In genomic region chr17:44691517-44691916, GRCm38 (mm10) we compare ENCODE assay signal across 24 mouse cellular contexts.
DNase-seq lines count a peak whose midpoint lies in the region; ATAC-seq and TF ChIP-seq lines count a peak whose summit lies in the region.
"Had no signal": no experiment of that assay in that cellular context is flagged by ENCODE, and none has a peak within 500 bp of the region (broad histone marks: within the 10 kb centered on the region; RNA-seq: fewer than 3 reads in every experiment).

No protein-coding gene starts in this region.

- TF ChIP-seq CTCF in bone marrow macrophage, adult 2 months (IDR thresholded peaks at IDR 0.05; ENCODE audit: low read depth, low read length): no peak

- no peak overlapping the region for H3K4me3 ChIP-seq in bone marrow macrophage, adult 2 months (ENCODE audit: insufficient read depth, low read length)
- H3K4me3 ChIP-seq: embryonic facial prominence, embryonic 13.5 days; embryonic facial prominence, embryonic 15.5 days; erythroblast, embryonic 14.5 days; forebrain, embryonic 10.5 days; forebrain, embryonic 12.5 days had no signal

- DNase-seq in cerebellum, adult 9-11 months: no peak
- DNase-seq in urinary bladder, postnatal 10 days (ENCODE audit: low spot score): no peak
- DNase-seq in urinary bladder, postnatal 36 days (ENCODE audit: low spot score in 2 of 2): no peak
- DNase-seq: adrenal gland, adult 8-10 months; adrenal gland, postnatal 14 days; adrenal gland, postnatal 36 days; B cell, adult 2 months; cerebellum, adult 11 months; cerebellum, adult 18-20 months; cerebellum, adult 8-10 months; cerebellum, postnatal 10 days; cerebellum, postnatal 25 days; embryo, embryonic 11 days had no signal

- H3K27ac ChIP-seq in bone marrow macrophage, adult 2 months (ENCODE audit: insufficient read depth, low read depth, low read length): peak overlapping the region; percentile 54
- H3K27ac ChIP-seq: embryonic facial prominence, embryonic 15.5 days; forebrain, embryonic 10.5 days; forebrain, embryonic 12.5 days had no signal

- H3K4me1 ChIP-seq in bone marrow macrophage, adult 2 months (ENCODE audit: control insufficient read depth, insufficient read depth, low read length): peaks cover 35% of the 10 kb centered on the region
- H3K4me1 ChIP-seq: forebrain, embryonic 12.5 days had no signal

- TF ChIP-seq POLR2A in bone marrow macrophage, adult 2 months (IDR thresholded peaks at IDR 0.05; ENCODE audit: borderline replicate concordance, low read depth, low read length): no peak

- peak; percentile 65 for ATAC-seq in granulocyte monocyte progenitor cell, adult 5-6 weeks (replicated peaks; ENCODE audit: poor library complexity, severe bottlenecking)
- peak; percentile 51 for ATAC-seq in megakaryocyte progenitor cell, adult 5-6 weeks (replicated peaks; ENCODE audit: poor library complexity)
- ATAC-seq: forebrain, embryonic 14.5 days; forebrain, embryonic 16.5 days; Patski had no signal
